Mouse (Mus musculus) olfactory bulb, adult 2 months (tissue): ENCODE data around the gene Plb1.

Experiments used
- CTCF ChIP-seq: fragments of 200-500 bp; IDR thresholded peaks from 2 replicates; pipeline ENCODE4 v1.5.1; 2012; ENCODE audit warnings: low read depth, mild to moderate bottlenecking, low read length, moderate library complexity; ENCODE audit not compliant: insufficient read depth
- POLR2A ChIP-seq: fragments of 200-500 bp; IDR thresholded peaks from 2 replicates; pipeline ENCODE4 v1.6.1; 2012; ENCODE audit warnings: mild to moderate bottlenecking, low read depth, low read length, moderate library complexity; ENCODE audit not compliant: insufficient read depth

GRCm38 (mm10) chr5:32336092-32336491 lies 103.6 kb downstream of the Plb1 start:
- TF ChIP-seq CTCF (no peak), POLR2A (no peak)
